Mouse (Mus musculus): ENCODE results near the gene D130043K22Rik.

D130043K22Rik gene

GRCm38 (mm10) chr13:24862520-24862919, 17.6 kb downstream of the D130043K22Rik start:
- no peak for TF ChIP-seq GATA4 (IDR thresholded peaks at IDR 0.05; ENCODE audit: insufficient replicate concordance, low read length)

- no peak for TF ChIP-seq GATA4 (IDR thresholded peaks at IDR 0.05; ENCODE audit: insufficient replicate concordance, low read length)
Measured at GRCm38 (mm10) chr13:24866430-24867402, 21.8 kb downstream of the D130043K22Rik start.

GRCm38 (mm10) chr13:24867789-24868188, 22.9 kb downstream of the D130043K22Rik start:
- no peak for TF ChIP-seq GATA4 (IDR thresholded peaks at IDR 0.05; ENCODE audit: insufficient replicate concordance, low read length)

GRCm38 (mm10) chr13:24868233-24868632, 23.3 kb downstream of the D130043K22Rik start:
- no peak for TF ChIP-seq GATA4 (IDR thresholded peaks at IDR 0.05; ENCODE audit: insufficient replicate concordance, low read length)

GRCm38 (mm10) chr13:24879359-24880040, 34.6 kb downstream of the D130043K22Rik start:
- TF ChIP-seq GATA4 (IDR thresholded peaks at IDR 0.05; ENCODE audit: insufficient replicate concordance, low read length), result no peak; the same call in 1 of the 2 replicates

GRCm38 (mm10) chr13:24880208-24880607, 35.3 kb downstream of the D130043K22Rik start:
- TF ChIP-seq GATA4 (IDR thresholded peaks at IDR 0.05; ENCODE audit: insufficient replicate concordance, low read length), result peak; percentile 95

- TF ChIP-seq GATA4 (IDR thresholded peaks at IDR 0.05; ENCODE audit: insufficient replicate concordance, low read length), result peak; percentile 21; the same call in 1 of the 2 replicates
Measured at GRCm38 (mm10) chr13:24880704-24881103, 35.8 kb downstream of the D130043K22Rik start.

- TF ChIP-seq GATA4 (IDR thresholded peaks at IDR 0.05; ENCODE audit: insufficient replicate concordance, low read length), result no peak
Measured at GRCm38 (mm10) chr13:24882411-24882810, 37.5 kb downstream of the D130043K22Rik start.

GRCm38 (mm10) chr13:24889554-24889953, 44.6 kb downstream of the D130043K22Rik start:
- peak; percentile 87; the same call in 1 of the 2 replicates for TF ChIP-seq GATA4 (IDR thresholded peaks at IDR 0.05; ENCODE audit: insufficient replicate concordance, low read length)

GRCm38 (mm10) chr13:24892516-24892915, 47.6 kb downstream of the D130043K22Rik start:
- TF ChIP-seq GATA4 (IDR thresholded peaks at IDR 0.05; ENCODE audit: insufficient replicate concordance, low read length), result no peak

- no peak for TF ChIP-seq GATA4 (IDR thresholded peaks at IDR 0.05; ENCODE audit: insufficient replicate concordance, low read length)
Measured at GRCm38 (mm10) chr13:24893880-24894279, 48.9 kb downstream of the D130043K22Rik start.

GRCm38 (mm10) chr13:24901916-24902315, 57.0 kb downstream of the D130043K22Rik start:
- no peak for TF ChIP-seq GATA4 (IDR thresholded peaks at IDR 0.05; ENCODE audit: insufficient replicate concordance, low read length)

GRCm38 (mm10) chr13:24903412-24903811, 58.5 kb downstream of the D130043K22Rik start:
- no peak for TF ChIP-seq GATA4 (IDR thresholded peaks at IDR 0.05; ENCODE audit: insufficient replicate concordance, low read length)

- no peak for TF ChIP-seq GATA4 (IDR thresholded peaks at IDR 0.05; ENCODE audit: insufficient replicate concordance, low read length)
Measured at GRCm38 (mm10) chr13:24905422-24905821, 60.5 kb downstream of the D130043K22Rik start.

GRCm38 (mm10) chr13:24906831-24907570, 62.1 kb downstream of the D130043K22Rik start:
- TF ChIP-seq GATA4 (IDR thresholded peaks at IDR 0.05; ENCODE audit: insufficient replicate concordance, low read length), result no peak

Data from liver, adult (tissue).